Mouse (Mus musculus) neural tube, embryonic 15.5 days (tissue): ENCODE results near the gene C530008M17Rik. TPM values are rescaled to one million over a fixed set of nuclear protein-coding genes. Genes with fewer than 3 reads are reported as not detected.

Experiments used
- ATAC-seq: fragments of 200-750 bp; cut with Nextera tagmentation; 2 replicates; pipeline ENCODE4 v1.8.0; 2017; ENCODE audit warnings: mild to moderate bottlenecking, moderate TSS enrichment, moderate library complexity; ENCODE audit not compliant: low FRiP score
- H3K27ac ChIP-seq: fragments of 300-500 bp; sonication (generic); replicated peaks from 2 replicates; pipeline ENCODE4 v1.5.1; 2015; ENCODE audit warnings: mild to moderate bottlenecking, inconsistent platforms
- H3K27me3 ChIP-seq: fragments of 300-500 bp; sonication (generic); replicated peaks from 2 replicates; pipeline ENCODE4 v1.6.1; 2015; ENCODE audit warnings: inconsistent platforms
- H3K36me3 ChIP-seq: fragments of 300-500 bp; sonication (generic); 2 replicates; pipeline ENCODE4 v1.6.1; 2015; ENCODE audit warnings: inconsistent platforms
- H3K4me1 ChIP-seq: fragments of 300-500 bp; sonication (generic); 2 replicates; pipeline ENCODE4 v1.6.1; 2015; ENCODE audit warnings: inconsistent platforms
- H3K4me2 ChIP-seq: fragments of 300-500 bp; sonication (generic); 2 replicates; pipeline ENCODE4 v1.6.1; 2015; ENCODE audit warnings: inconsistent platforms, mild to moderate bottlenecking, moderate library complexity
- H3K4me3 ChIP-seq: fragments of 300-500 bp; sonication (generic); replicated peaks from 2 replicates; pipeline ENCODE4 v1.5.1; 2015; ENCODE audit warnings: mild to moderate bottlenecking, inconsistent platforms
- H3K9ac ChIP-seq: fragments of 300-500 bp; sonication (generic); replicated peaks from 2 replicates; pipeline ENCODE4 v1.6.1; 2015; ENCODE audit warnings: mild to moderate bottlenecking, inconsistent platforms
- H3K9me3 ChIP-seq: fragments of 300-500 bp; sonication (generic); replicated peaks from 2 replicates; pipeline ENCODE4 v1.6.1; 2016; ENCODE audit warnings: inconsistent platforms
- WGBS: fragments of 180-500 bp; shearing (Covaris S2); methylation state at CpG from one replicate; pipeline ENCODE4 v1.1.7; 2015; ENCODE audit warnings: mixed read lengths; 5-methylcytosine and 5-hydroxymethylcytosine counted together
- polyA plus RNA-seq: library from polyadenylated mRNA; unstranded; fragments of >200 nt; fragmentation: Nextera tagmentation; extraction: Ambion mirVana; gene quantifications from 2 replicates; pipeline ENCODE4 v1.2.1, GENCODE M21; 2015

Gene C530008M17Rik
- polyA plus RNA-seq, 1 experiment from 2014 or later, result 57.1 TPM

- peaks cover 45% of the 10 kb centered on the region for H3K4me1 ChIP-seq
- no peak for ATAC-seq
- H3K4me2 ChIP-seq, result no peak overlapping the region
- WGBS, result 26% methylated on average over 5 of the region's 5 CpGs
- no peaks in the 10 kb centered on the region for H3K9me3 ChIP-seq
- no peak overlapping the region for H3K9ac ChIP-seq
- H3K36me3 ChIP-seq, result no peaks in the 10 kb centered on the region
- H3K27me3 ChIP-seq, result no peaks in the 10 kb centered on the region
- no peak overlapping the region for H3K27ac ChIP-seq
- H3K4me3 ChIP-seq, result no peak overlapping the region
These were observed 11.8 kb downstream of the C530008M17Rik start for GRCm38 (mm10) chr5:76668118-76668517.

- 0 out of 2 replicates have a peak overlapping the region, but pooled peaks have one; percentile 9 for H3K27ac ChIP-seq
- H3K27me3 ChIP-seq, result no peaks in the 10 kb centered on the region
- 42% methylated on average over 5 of the region's 5 CpGs for WGBS
- H3K4me1 ChIP-seq, result peaks cover 45% of the 10 kb centered on the region
- no peak for ATAC-seq
- H3K9ac ChIP-seq, result no peak overlapping the region
- H3K36me3 ChIP-seq, result no peaks in the 10 kb centered on the region
- no peaks in the 10 kb centered on the region for H3K9me3 ChIP-seq
- no peak overlapping the region for H3K4me2 ChIP-seq
- no peak overlapping the region for H3K4me3 ChIP-seq
These were observed 12.2 kb downstream of the C530008M17Rik start for GRCm38 (mm10) chr5:76668547-76668946.

- no peak for ATAC-seq
- no peak overlapping the region for H3K4me3 ChIP-seq
- 94% methylated on average over 10 of the region's 10 CpGs for whole genome bisulfite sequencing
- H3K4me1 ChIP-seq, result peaks cover 39% of the 10 kb centered on the region
- no peaks in the 10 kb centered on the region for H3K9me3 ChIP-seq
- no peaks in the 10 kb centered on the region for H3K27me3 ChIP-seq
- no peak overlapping the region for H3K4me2 ChIP-seq
- H3K36me3 ChIP-seq, result no peaks in the 10 kb centered on the region
- no peak overlapping the region for H3K9ac ChIP-seq
- 0 out of 2 replicates have a peak overlapping the region, but pooled peaks have one; percentile 13 for H3K27ac ChIP-seq
These were observed 13.9 kb downstream of the C530008M17Rik start for GRCm38 (mm10) chr5:76670183-76670582.

- no peak overlapping the region for H3K9ac ChIP-seq
- 95% methylated on average over 5 of the region's 5 CpGs for WGBS
These were observed 17.8 kb downstream of the C530008M17Rik start for GRCm38 (mm10) chr5:76674022-76674653.

GRCm38 (mm10) chr5:76675369-76675768 is 19.1 kb downstream of the C530008M17Rik start:
- Histone ChIP-seq H3K27ac (no peak overlapping the region), H3K9ac (no peak overlapping the region), H3K36me3 (no peaks in the 10 kb centered on the region), H3K27me3 (no peaks in the 10 kb centered on the region), H3K9me3 (0 out of 2 replicates have a peak, but pooled peaks cover 3% of the 10 kb centered on the region), H3K4me2 (no peak overlapping the region), H3K4me1 (0 out of 2 replicates have a peak, but pooled peaks cover 2% of the 10 kb centered on the region), H3K4me3 (no peak overlapping the region)
- ATAC-seq, result no peak
- WGBS, result 74% methylated on average over 4 of the region's 4 CpGs

More at GRCm38 (mm10) chr5:76674022-76674653, 17.8 kb downstream of the C530008M17Rik start:
- H3K27ac ChIP-seq, result no peak overlapping the region
- peaks cover 6% of the 10 kb centered on the region for H3K4me1 ChIP-seq
- H3K9me3 ChIP-seq, result no peaks in the 10 kb centered on the region
- no peak for ATAC-seq
- H3K27me3 ChIP-seq, result no peaks in the 10 kb centered on the region
- H3K36me3 ChIP-seq, result no peaks in the 10 kb centered on the region
- H3K4me2 ChIP-seq, result no peak overlapping the region
- no peak overlapping the region for H3K4me3 ChIP-seq

GRCm38 (mm10) chr5:76680959-76681358 is 24.6 kb downstream of the C530008M17Rik start:
- peaks cover 16% of the 10 kb centered on the region for H3K4me1 ChIP-seq
- H3K9me3 ChIP-seq, result 0 out of 2 replicates have a peak, but pooled peaks cover 3% of the 10 kb centered on the region
- 83% methylated on average over 3 of the region's 3 CpGs for WGBS
- H3K27ac ChIP-seq, result no peak overlapping the region
- ATAC-seq, result no peak
- H3K9ac ChIP-seq, result no peak overlapping the region
- no peak overlapping the region for H3K4me2 ChIP-seq
- no peak overlapping the region for H3K4me3 ChIP-seq
- H3K36me3 ChIP-seq, result no peaks in the 10 kb centered on the region
- no peaks in the 10 kb centered on the region for H3K27me3 ChIP-seq

- H3K4me2 ChIP-seq, result no peak overlapping the region
- 0 out of 2 replicates have a peak, but pooled peaks cover 3% of the 10 kb centered on the region for H3K9me3 ChIP-seq
- no peak for ATAC-seq
- no peaks in the 10 kb centered on the region for H3K27me3 ChIP-seq
- H3K36me3 ChIP-seq, result no peaks in the 10 kb centered on the region
- no peak overlapping the region for H3K4me3 ChIP-seq
- H3K27ac ChIP-seq, result no peak overlapping the region
- 52% methylated on average over 4 of the region's 4 CpGs for WGBS
- no peak overlapping the region for H3K9ac ChIP-seq
- peaks cover 16% of the 10 kb centered on the region for H3K4me1 ChIP-seq
These were observed 25.8 kb downstream of the C530008M17Rik start for GRCm38 (mm10) chr5:76681895-76682656.

GRCm38 (mm10) chr5:76683455-76683854 is 27.1 kb downstream of the C530008M17Rik start:
- H3K4me1 ChIP-seq, result peaks cover 16% of the 10 kb centered on the region
- H3K4me2 ChIP-seq, result no peak overlapping the region
- H3K27me3 ChIP-seq, result no peaks in the 10 kb centered on the region
- no peaks in the 10 kb centered on the region for H3K36me3 ChIP-seq
- no peak overlapping the region; the same call in 1 of the 2 replicates for H3K27ac ChIP-seq
- H3K9me3 ChIP-seq, result 0 out of 2 replicates have a peak, but pooled peaks cover 3% of the 10 kb centered on the region
- ATAC-seq, result no peak
- WGBS, result 40% methylated on average over 5 of the region's 5 CpGs
- no peak overlapping the region for H3K9ac ChIP-seq
- H3K4me3 ChIP-seq, result no peak overlapping the region

GRCm38 (mm10) chr5:76684658-76685605 is 28.6 kb downstream of the C530008M17Rik start:
- H3K9ac ChIP-seq, result no peak overlapping the region
- no peak overlapping the region for H3K4me2 ChIP-seq
- H3K36me3 ChIP-seq, result no peaks in the 10 kb centered on the region
- no peak overlapping the region for H3K27ac ChIP-seq
- no peak overlapping the region for H3K4me3 ChIP-seq
- H3K27me3 ChIP-seq, result no peaks in the 10 kb centered on the region
- H3K9me3 ChIP-seq, result 0 out of 2 replicates have a peak, but pooled peaks cover 3% of the 10 kb centered on the region
- WGBS, result 88% methylated on average over 15 of the region's 15 CpGs
- no peak for ATAC-seq
- H3K4me1 ChIP-seq, result peaks cover 14% of the 10 kb centered on the region

- H3K9ac ChIP-seq, result no peak overlapping the region
- no peak overlapping the region for H3K27ac ChIP-seq
- H3K36me3 ChIP-seq, result no peaks in the 10 kb centered on the region
- ATAC-seq, result no peak
- no peak overlapping the region for H3K4me3 ChIP-seq
- no peak overlapping the region for H3K4me2 ChIP-seq
- H3K9me3 ChIP-seq, result no peaks in the 10 kb centered on the region
- H3K27me3 ChIP-seq, result no peaks in the 10 kb centered on the region
- H3K4me1 ChIP-seq, result peaks cover 13% of the 10 kb centered on the region
- 89% methylated on average over 10 of the region's 10 CpGs for WGBS
These were observed 31.8 kb downstream of the C530008M17Rik start for GRCm38 (mm10) chr5:76687961-76688600.

GRCm38 (mm10) chr5:76688643-76689042 is 32.3 kb downstream of the C530008M17Rik start:
- WGBS, result 76% methylated on average over 6 of the region's 6 CpGs
- H3K4me2 ChIP-seq, result no peak overlapping the region
- no peak overlapping the region for H3K9ac ChIP-seq
- H3K4me3 ChIP-seq, result no peak overlapping the region
- H3K27me3 ChIP-seq, result no peaks in the 10 kb centered on the region
- H3K4me1 ChIP-seq, result peaks cover 9% of the 10 kb centered on the region
- no peak overlapping the region for H3K27ac ChIP-seq
- H3K36me3 ChIP-seq, result no peaks in the 10 kb centered on the region
- no peaks in the 10 kb centered on the region for H3K9me3 ChIP-seq
- no peak for ATAC-seq
